Mouse (Mus musculus): ENCODE data around the gene Clns1a.

Gene Clns1a

DNA sequence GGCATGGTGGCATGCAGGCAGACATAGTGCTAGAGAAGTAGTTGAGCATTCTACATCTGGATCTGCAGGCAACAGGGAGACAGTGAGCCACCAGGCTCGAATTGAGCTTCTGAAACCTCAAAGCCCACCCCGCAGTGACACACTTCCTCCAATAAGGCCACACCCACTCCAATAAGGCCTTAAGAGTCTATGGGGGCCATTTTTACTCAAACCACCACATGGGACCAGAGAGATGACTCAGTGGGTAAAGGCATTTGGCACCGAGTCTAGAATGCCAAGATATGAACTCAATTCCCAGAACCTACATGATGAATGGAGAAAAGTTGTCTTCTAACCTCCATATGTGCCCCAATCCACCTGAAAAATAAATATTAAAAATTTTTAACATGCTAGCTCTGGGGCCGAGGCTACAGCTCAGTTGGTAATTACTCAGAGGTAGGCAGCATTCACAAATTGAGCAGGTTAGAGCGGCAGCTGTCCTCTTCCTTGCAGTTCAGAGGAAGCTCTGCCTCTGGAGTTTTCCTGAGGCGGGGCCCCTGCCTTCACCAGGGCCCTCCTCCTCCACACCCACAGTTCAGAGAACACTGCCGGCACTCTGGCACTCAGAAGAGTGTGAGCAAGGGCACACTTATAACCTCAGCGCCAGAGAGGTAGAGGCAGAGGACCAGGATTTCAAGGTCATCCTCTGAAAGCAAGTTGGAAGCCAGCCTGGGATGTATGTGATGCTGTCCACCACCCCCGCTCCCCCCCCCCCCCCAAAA, 70.2 kb downstream of the Clns1a start:
- DNase-seq: no peak

DNA sequence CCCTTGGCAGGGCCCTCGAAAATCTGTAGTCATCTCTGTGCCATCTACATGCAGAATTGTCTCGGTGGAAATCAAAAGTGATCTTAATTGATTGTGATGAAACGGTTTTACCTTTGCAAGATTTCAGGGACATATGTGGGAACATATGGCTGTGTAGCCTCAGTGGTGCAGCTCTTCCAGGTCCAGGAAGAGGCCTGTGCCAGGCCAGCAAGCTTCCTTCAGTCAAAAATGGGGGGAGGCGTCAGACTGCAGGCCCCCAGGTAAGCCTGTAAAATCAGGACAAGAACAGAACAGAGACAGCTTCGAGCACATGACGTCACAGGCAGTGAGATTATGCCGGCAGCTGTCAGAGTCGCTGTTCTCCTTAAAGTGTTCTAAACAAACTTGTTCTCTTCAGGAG, 71.4 kb downstream of the Clns1a start:
- DNase-seq: no peak

DNA sequence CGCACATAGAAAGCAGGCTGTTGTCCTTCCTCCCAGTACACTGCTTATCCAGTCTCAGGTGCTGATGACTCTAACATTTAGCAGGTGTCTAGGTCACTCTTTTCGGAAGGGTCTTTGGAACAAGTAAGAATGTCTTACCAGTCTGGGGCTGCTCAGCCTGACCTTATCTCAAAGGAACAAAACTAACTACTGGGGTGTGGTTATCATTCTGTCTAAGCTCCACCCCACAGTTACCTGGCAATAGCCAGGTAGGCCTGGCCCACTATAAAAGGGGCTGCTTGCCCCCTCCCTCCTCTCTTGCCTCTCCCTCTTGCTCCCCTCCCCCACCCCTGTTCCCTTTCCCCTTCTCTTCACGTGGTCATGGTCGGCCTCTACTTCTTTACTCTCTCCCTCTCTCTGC, 72.6 kb downstream of the Clns1a start:
- no peak for DNase-seq

Measured in lung, postnatal 36 days (tissue).